Mouse (Mus musculus): ENCODE results near the gene Pfkfb4. TPM values are rescaled to one million over a fixed set of nuclear protein-coding genes. Genes with fewer than 3 reads are reported as not detected.
A peak's percentile ranks its signal among the peaks of the same experiment; 100 is the strongest.

The Pfkfb4 gene
- polyA plus RNA-seq, 1 experiment from 2014 or later: 3.1 TPM

GRCm38 (mm10) chr9:109003201-109003600 is 11.6 kb downstream of the Pfkfb4 start:
- Histone ChIP-seq H3K4me2 (ENCODE audit: low read depth, low read length) (no peak overlapping the region), H3K9me3 (replicated peaks; ENCODE audit: control insufficient read depth, low read length) (no peaks in the 10 kb centered on the region), H3K4me1 (ENCODE audit: control insufficient read depth, insufficient read depth, low read length) (no peaks in the 10 kb centered on the region), H3K27ac (ENCODE audit: low read length) (no peak overlapping the region), H3K4me3 (ENCODE audit: low read length) (no peak overlapping the region), H3K27me3 (ENCODE audit: control insufficient read depth, insufficient read depth, low read length) (no peaks in the 10 kb centered on the region), H3K36me3 (ENCODE audit: control insufficient read depth, insufficient read depth) (no peaks in the 10 kb centered on the region), H3K9ac (ENCODE audit: low read length) (no peak overlapping the region)
- 48% methylated on average over 2 of the region's 2 CpGs for WGBS
- no peak for ATAC-seq (replicated peaks; ENCODE audit: extremely low read depth, insufficient read depth, low FRiP score)

- no peak overlapping the region for H3K9ac ChIP-seq (ENCODE audit: low read length)
- no peak for ATAC-seq (replicated peaks; ENCODE audit: extremely low read depth, insufficient read depth, low FRiP score)
- 59% methylated on average over 21 of the region's 21 CpGs for WGBS
- no peaks in the 10 kb centered on the region for H3K27me3 ChIP-seq (ENCODE audit: control insufficient read depth, insufficient read depth, low read length)
- H3K4me2 ChIP-seq (ENCODE audit: low read depth, low read length): no peak overlapping the region
- H3K27ac ChIP-seq (ENCODE audit: low read length): no peak overlapping the region
- no peak overlapping the region for H3K4me3 ChIP-seq (ENCODE audit: low read length)
- no peaks in the 10 kb centered on the region for H3K36me3 ChIP-seq (ENCODE audit: control insufficient read depth, insufficient read depth)
- no peaks in the 10 kb centered on the region for H3K9me3 ChIP-seq (replicated peaks; ENCODE audit: control insufficient read depth, low read length)
- no peaks in the 10 kb centered on the region for H3K4me1 ChIP-seq (ENCODE audit: control insufficient read depth, insufficient read depth, low read length)
These were observed 15.6 kb downstream of the Pfkfb4 start for GRCm38 (mm10) chr9:109007025-109007780.

- Histone ChIP-seq H3K4me2 (ENCODE audit: low read depth, low read length) (no peak overlapping the region), H3K4me1 (ENCODE audit: control insufficient read depth, insufficient read depth, low read length) (no peaks in the 10 kb centered on the region), H3K9me3 (replicated peaks; ENCODE audit: control insufficient read depth, low read length) (no peaks in the 10 kb centered on the region), H3K4me3 (ENCODE audit: low read length) (no peak overlapping the region), H3K27me3 (ENCODE audit: control insufficient read depth, insufficient read depth, low read length) (no peaks in the 10 kb centered on the region), H3K27ac (ENCODE audit: low read length) (no peak overlapping the region), H3K9ac (ENCODE audit: low read length) (0 out of 2 replicates have a peak overlapping the region, but pooled peaks have one; percentile 30), H3K36me3 (ENCODE audit: control insufficient read depth, insufficient read depth) (no peaks in the 10 kb centered on the region)
- WGBS: 77% methylated on average over 9 of the region's 9 CpGs
- no peak for ATAC-seq (replicated peaks; ENCODE audit: extremely low read depth, insufficient read depth, low FRiP score)
These were observed 16.5 kb downstream of the Pfkfb4 start for GRCm38 (mm10) chr9:109008081-109008480.

GRCm38 (mm10) chr9:109008994-109009635 is 17.5 kb downstream of the Pfkfb4 start:
- no peak for ATAC-seq (replicated peaks; ENCODE audit: extremely low read depth, insufficient read depth, low FRiP score)
- no peak overlapping the region for H3K27ac ChIP-seq (ENCODE audit: low read length)
- H3K9ac ChIP-seq (ENCODE audit: low read length): no peak overlapping the region
- H3K36me3 ChIP-seq (ENCODE audit: control insufficient read depth, insufficient read depth): no peaks in the 10 kb centered on the region
- no peak overlapping the region; the same call in 1 of the 2 replicates for H3K4me2 ChIP-seq (ENCODE audit: low read depth, low read length)
- H3K4me3 ChIP-seq (ENCODE audit: low read length): no peak overlapping the region
- WGBS: 58% methylated on average over 10 of the region's 10 CpGs
- H3K4me1 ChIP-seq (ENCODE audit: control insufficient read depth, insufficient read depth, low read length): no peaks in the 10 kb centered on the region
- no peaks in the 10 kb centered on the region for H3K27me3 ChIP-seq (ENCODE audit: control insufficient read depth, insufficient read depth, low read length)
- no peaks in the 10 kb centered on the region for H3K9me3 ChIP-seq (replicated peaks; ENCODE audit: control insufficient read depth, low read length)

GRCm38 (mm10) chr9:109009636-109010315 is 18.2 kb downstream of the Pfkfb4 start:
- H3K4me2 ChIP-seq (ENCODE audit: low read depth, low read length): peak overlapping the region; percentile 33; the same call in 1 of the 2 replicates
- no peaks in the 10 kb centered on the region for H3K27me3 ChIP-seq (ENCODE audit: control insufficient read depth, insufficient read depth, low read length)
- WGBS: 24% methylated on average over 17 of the region's 17 CpGs

GRCm38 (mm10) chr9:109010316-109010690 is 18.7 kb downstream of the Pfkfb4 start:
- Histone ChIP-seq H3K36me3 (ENCODE audit: control insufficient read depth, insufficient read depth) (no peaks in the 10 kb centered on the region), H3K9me3 (replicated peaks; ENCODE audit: control insufficient read depth, low read length) (no peaks in the 10 kb centered on the region), H3K27me3 (ENCODE audit: control insufficient read depth, insufficient read depth, low read length) (no peaks in the 10 kb centered on the region), H3K4me1 (ENCODE audit: control insufficient read depth, insufficient read depth, low read length) (no peaks in the 10 kb centered on the region), H3K9ac (ENCODE audit: low read length) (0 out of 2 replicates have a peak overlapping the region, but pooled peaks have one; percentile 16), H3K27ac (ENCODE audit: low read length) (no peak overlapping the region), H3K4me3 (ENCODE audit: low read length) (no peak overlapping the region), H3K4me2 (ENCODE audit: low read depth, low read length) (no peak overlapping the region)
- no peak for ATAC-seq (replicated peaks; ENCODE audit: extremely low read depth, insufficient read depth, low FRiP score)
- WGBS: 68% methylated on average over 14 of the region's 14 CpGs

More at GRCm38 (mm10) chr9:109009636-109010315, 18.2 kb downstream of the Pfkfb4 start:
- H3K9ac ChIP-seq (ENCODE audit: low read length): 0 out of 2 replicates have a peak overlapping the region, but pooled peaks have one; percentile 16
- H3K4me3 ChIP-seq (ENCODE audit: low read length): no peak overlapping the region
- H3K9me3 ChIP-seq (replicated peaks; ENCODE audit: control insufficient read depth, low read length): no peaks in the 10 kb centered on the region
- no peaks in the 10 kb centered on the region for H3K4me1 ChIP-seq (ENCODE audit: control insufficient read depth, insufficient read depth, low read length)
- no peaks in the 10 kb centered on the region for H3K36me3 ChIP-seq (ENCODE audit: control insufficient read depth, insufficient read depth)
- ATAC-seq (replicated peaks; ENCODE audit: extremely low read depth, insufficient read depth, low FRiP score): peak; percentile 56
- H3K27ac ChIP-seq (ENCODE audit: low read length): no peak overlapping the region

- no peak for ATAC-seq (replicated peaks; ENCODE audit: extremely low read depth, insufficient read depth, low FRiP score)
These were observed 23.8 kb downstream of the Pfkfb4 start for GRCm38 (mm10) chr9:109015397-109015796.

GRCm38 (mm10) chr9:109016973-109017604 is 25.5 kb downstream of the Pfkfb4 start:
- Histone ChIP-seq H3K9me3 (replicated peaks; ENCODE audit: control insufficient read depth, low read length) (no peaks in the 10 kb centered on the region), H3K9ac (ENCODE audit: low read length) (no peak overlapping the region), H3K36me3 (ENCODE audit: control insufficient read depth, insufficient read depth) (no peaks in the 10 kb centered on the region), H3K4me1 (ENCODE audit: control insufficient read depth, insufficient read depth, low read length) (no peaks in the 10 kb centered on the region), H3K4me3 (ENCODE audit: low read length) (no peak overlapping the region), H3K27me3 (ENCODE audit: control insufficient read depth, insufficient read depth, low read length) (no peaks in the 10 kb centered on the region), H3K4me2 (ENCODE audit: low read depth, low read length) (no peak overlapping the region), H3K27ac (ENCODE audit: low read length) (no peak overlapping the region)
- ATAC-seq (replicated peaks; ENCODE audit: extremely low read depth, insufficient read depth, low FRiP score): no peak
- 42% methylated on average over 11 of the region's 11 CpGs for WGBS

More at GRCm38 (mm10) chr9:109015397-109015796, 23.8 kb downstream of the Pfkfb4 start:
- Histone ChIP-seq H3K4me2 (ENCODE audit: low read depth, low read length) (no peak overlapping the region), H3K9ac (ENCODE audit: low read length) (no peak overlapping the region), H3K27ac (ENCODE audit: low read length) (no peak overlapping the region), H3K36me3 (ENCODE audit: control insufficient read depth, insufficient read depth) (no peaks in the 10 kb centered on the region), H3K27me3 (ENCODE audit: control insufficient read depth, insufficient read depth, low read length) (no peaks in the 10 kb centered on the region), H3K4me1 (ENCODE audit: control insufficient read depth, insufficient read depth, low read length) (no peaks in the 10 kb centered on the region), H3K4me3 (ENCODE audit: low read length) (no peak overlapping the region), H3K9me3 (replicated peaks; ENCODE audit: control insufficient read depth, low read length) (no peaks in the 10 kb centered on the region)
- 50% methylated on average over 8 of the region's 8 CpGs for WGBS

Data from heart, embryonic 16.5 days (tissue).